In genomic region chr2:177206341-177206740, GRCm38 (mm10) we compare ENCODE assay signal across 8 mouse cellular contexts. TPM values are rescaled to one million over a fixed set of nuclear protein-coding genes. Genes with fewer than 3 reads are reported as not detected.
DNase-seq lines count a peak whose midpoint lies in the region; ATAC-seq and TF ChIP-seq lines count a peak whose summit lies in the region.
"Not testable (repeated sequence)": the region's sequence is repeated elsewhere in the genome, so short reads cannot be mapped to it uniquely, and the experiment has no call there.

Gene Gm14410, minus strand, starts transcription at chr2:177206421.

- H3K4me1 ChIP-seq in embryonic fibroblast, embryonic 13.5 days (ENCODE audit: control insufficient read depth, insufficient read depth, low read length); intestine, embryonic 16.5 days (ENCODE audit: control insufficient read depth, insufficient read depth, low read length); lung, embryonic 16.5 days (replicated peaks; ENCODE audit: control insufficient read depth, insufficient read depth, low read length): not testable (repeated sequence)

- H3K4me3 ChIP-seq in embryonic fibroblast, embryonic 13.5 days (ENCODE audit: insufficient read depth, low read length): peak within 1 kb of the TSS; percentile 54
- peak within 1 kb of the TSS; percentile 41 for H3K4me3 ChIP-seq in intestine, embryonic 16.5 days (ENCODE audit: low read length)
- peak within 1 kb of the TSS; percentile 46 for H3K4me3 ChIP-seq in lung, embryonic 16.5 days (ENCODE audit: low read length)

- under 1% methylated on average over 4 of the region's 6 CpGs for WGBS in intestine, embryonic 16.5 days
- WGBS in lung, embryonic 16.5 days: 0% methylated on average over 3 of the region's 6 CpGs

- TF ChIP-seq CTCF in embryonic fibroblast, embryonic 13.5 days (IDR thresholded peaks at IDR 0.05; ENCODE audit: borderline replicate concordance, insufficient read depth, low read length): not testable (repeated sequence)

- peak; percentile 86 for DNase-seq in adrenal gland, postnatal 10 days
- DNase-seq in heart, adult 8-10 months (ENCODE audit: low spot score): peak; percentile 91
- DNase-seq in left cerebral cortex, adult 18-20 months (ENCODE audit: low spot score in 2 of 2): peak; percentile 72 to 79
- DNase-seq in ovary, adult 18-20 months (ENCODE audit: low spot score): peak; percentile 81
- peak; percentile 76 for DNase-seq in thymus, postnatal 14 days

- not testable (repeated sequence) for H3K36me3 ChIP-seq in intestine, embryonic 16.5 days (ENCODE audit: control insufficient read depth, insufficient read depth, low read length); lung, embryonic 16.5 days (ENCODE audit: control insufficient read depth, insufficient read depth, low read length)

- H3K9ac ChIP-seq in intestine, embryonic 16.5 days (ENCODE audit: low read depth, low read length): 0 out of 2 replicates have a peak within 1 kb of the TSS, but pooled peaks have one; percentile 48
- H3K9ac ChIP-seq in lung, embryonic 16.5 days (ENCODE audit: low read length): peak within 1 kb of the TSS; percentile 41; the same call in 1 of the 2 replicates

- not testable (repeated sequence) for H3K9me3 ChIP-seq in intestine, embryonic 16.5 days (ENCODE audit: control insufficient read depth, low read length); lung, embryonic 16.5 days (ENCODE audit: control insufficient read depth, low read length)

- H3K27ac ChIP-seq in embryonic fibroblast, embryonic 13.5 days (ENCODE audit: insufficient read depth, low read length); intestine, embryonic 16.5 days (ENCODE audit: low read length); lung, embryonic 16.5 days (ENCODE audit: low read length): not testable (repeated sequence)

- not testable (repeated sequence) for ATAC-seq in intestine, embryonic 16.5 days; lung, embryonic 16.5 days (ENCODE audit: low read depth)

- H3K27me3 ChIP-seq in intestine, embryonic 16.5 days (replicated peaks; ENCODE audit: control insufficient read depth, insufficient read depth, low read length); lung, embryonic 16.5 days (ENCODE audit: control insufficient read depth, insufficient read depth, low read depth, low read length): not testable (repeated sequence)

- not testable (repeated sequence) for H3K4me2 ChIP-seq in intestine, embryonic 16.5 days (ENCODE audit: low read depth, low read length); lung, embryonic 16.5 days (ENCODE audit: low read depth, low read length)

- TF ChIP-seq POLR2A in embryonic fibroblast, embryonic 13.5 days (IDR thresholded peaks at IDR 0.05; ENCODE audit: low read depth, low read length): not testable (repeated sequence)

RNA-seq across cellular contexts. Expression of gene Gm14410, which starts in this region (rescaled TPM):
- total RNA-seq in adrenal gland, postnatal 10 days (2021): 10 to 100 TPM; 24.2 to 31.5 TPM
- 6.9 and 8.0 TPM in 2 replicates for polyA plus RNA-seq in embryonic fibroblast, embryonic 13.5 days (2011; ENCODE audit: insufficient read length, low read depth, missing spikeins)
- 10 to 100 TPM; 23.8 to 44.6 (median 26.9) TPM for total RNA-seq in heart, adult 8-10 months (2022)
- 12.4 and 18.6 TPM in 2 replicates for polyA plus RNA-seq in intestine, embryonic 16.5 days (2015; fragmentation: Nextera tagmentation; extraction: Ambion mirVana)
- total RNA-seq in left cerebral cortex, adult 18-20 months (2021): 10 to 100 TPM; 35.8 to 44.6 TPM
- 23.8 and 27.4 TPM in 2 replicates for polyA plus RNA-seq in lung, embryonic 16.5 days (2015; fragmentation: Nextera tagmentation; extraction: Ambion mirVana)
